Mouse (Mus musculus) ES-E14 (cell line): ENCODE results near the gene Apeh. TPM values are rescaled to one million over a fixed set of nuclear protein-coding genes. Genes with fewer than 3 reads are reported as not detected.

ENCODE experiments used
- DNase-seq: peaks from one replicate; pipeline ENCODE4 v3.0.0-alpha.2; 2013; ENCODE audit warnings: low read depth, low spot score
- H3K27ac ChIP-seq: 2 replicates; pipeline ENCODE4 v1.5.1; 2012; ENCODE audit warnings: low read depth, mild to moderate bottlenecking, low read length, moderate library complexity, mixed read lengths; ENCODE audit not compliant: poor library complexity, insufficient read depth, severe bottlenecking
- H3K36me3 ChIP-seq: 2 replicates; pipeline ENCODE4 v1.6.1; 2012; ENCODE audit warnings: mild to moderate bottlenecking, low read length, moderate library complexity, mixed read lengths; ENCODE audit not compliant: control insufficient read depth, poor library complexity, insufficient read depth, severe bottlenecking
- H3K4me1 ChIP-seq, 2 experiments: fragments of 150-350 bp in 1 of 2; sonication (generic) in 1 of 2; 2 replicates each; pipeline ENCODE4 v1.6.1; 2012; ENCODE audit warnings: low read length in 2 of 2, mild to moderate bottlenecking in 1 of 2, mixed read lengths in 1 of 2; ENCODE audit not compliant: control insufficient read depth in 2 of 2, insufficient read depth in 2 of 2, poor library complexity in 1 of 2
- H3K4me3 ChIP-seq, 2 experiments: fragments of 150-350 bp in 1 of 2; sonication (generic) in 1 of 2; 2 replicates each; pipeline ENCODE4 v1.5.1; 2012; ENCODE audit warnings: low read length in 2 of 2, low read depth in 1 of 2, mild to moderate bottlenecking in 1 of 2, mixed read lengths in 1 of 2; ENCODE audit not compliant: insufficient read depth in 1 of 2, poor library complexity in 1 of 2, severe bottlenecking in 1 of 2
- H3K9ac ChIP-seq: 2 replicates; pipeline ENCODE4 v1.6.1; 2012; ENCODE audit warnings: low read depth, mild to moderate bottlenecking, low read length, mixed read lengths; ENCODE audit not compliant: poor library complexity, insufficient read depth, severe bottlenecking
- H3K9me3 ChIP-seq: fragments of 150-350 bp; sonication (generic); 2 replicates; pipeline ENCODE4 v1.6.1; 2012; ENCODE audit warnings: low read depth, mild to moderate bottlenecking, low read length; ENCODE audit not compliant: control insufficient read depth, insufficient read depth
- CHD2 ChIP-seq: IDR thresholded peaks from 2 replicates; pipeline ENCODE4 v1.6.1; 2014; ENCODE audit warnings: mild to moderate bottlenecking, low read depth, low read length, inconsistent platforms
- HCFC1 ChIP-seq: IDR thresholded peaks from 2 replicates; pipeline ENCODE4 v1.6.1; 2012; ENCODE audit warnings: low read length, inconsistent platforms, borderline replicate concordance; ENCODE audit not compliant: insufficient read depth
- MAFK ChIP-seq: IDR thresholded peaks from 2 replicates; pipeline ENCODE4 v1.6.1; 2014; ENCODE audit warnings: mild to moderate bottlenecking, low read depth, low read length, inconsistent platforms; ENCODE audit not compliant: insufficient read depth
- ZC3H11A ChIP-seq: IDR thresholded peaks from 2 replicates; pipeline ENCODE4 v1.6.1; 2012; ENCODE audit warnings: low read depth, mild to moderate bottlenecking, inconsistent platforms, low read length, borderline replicate concordance
- ZNF384 ChIP-seq: IDR thresholded peaks from 2 replicates; pipeline ENCODE4 v1.6.1; 2012; ENCODE audit warnings: low read depth, low read length, inconsistent platforms
- in situ Hi-C, 2 experiments: fragments of 600-800 bp; cut with MboI; formaldehyde crosslinking; loops; one replicate each; pipeline ENCODE4 v1.15.1; 2025; ENCODE audit warnings: low sequenced_read_pairs in 2 of 2, inconsistent platforms in 1 of 2; ENCODE audit not compliant: unreplicated experiment in 2 of 2
- total RNA-seq: library from RNA; depleted of rRNA; stranded (reverse); fragments of 300-350 nt; gene quantifications from 2 replicates; pipeline ENCODE4 v1.2.3, GENCODE M21; 2012

The Apeh gene
- total RNA-seq, 1 experiment = 37.3 TPM

- TF ChIP-seq ZC3H11A (no peak), ZNF384 (no peak), HCFC1 (no peak), MAFK (no peak), CHD2 (no peak)
- 0 out of 2 replicates have a peak overlapping the region, but pooled peaks have one; percentile 22 for H3K9ac ChIP-seq
- no peak for DNase-seq
- H3K9me3 ChIP-seq = no peaks in the 10 kb centered on the region
- peaks cover 24% of the 10 kb centered on the region; the same call in 1 of the 2 replicates for H3K36me3 ChIP-seq
- in situ Hi-C loops = no loop called here
- no peak overlapping the region for H3K27ac ChIP-seq
- peak overlapping the region; percentile 12 to 58; a peak in 2 of 4 replicates for H3K4me3 ChIP-seq
- H3K4me1 ChIP-seq = peaks cover 0 to 13% of the 10 kb centered on the region in 2 experiments; a peak in 3 of 4 replicates
Observed at GRCm38 (mm10) chr9:108054331-108055040, 39.9 kb downstream of the Apeh start.

- no peak for DNase-seq
- Histone ChIP-seq H3K27ac (no peak overlapping the region), H3K4me1 (peaks cover 0 to 13% of the 10 kb centered on the region in 2 experiments; a peak in 3 of 4 replicates), H3K36me3 (peaks cover 24% of the 10 kb centered on the region; the same call in 1 of the 2 replicates), H3K9me3 (no peaks in the 10 kb centered on the region), H3K9ac (no peak overlapping the region; the same call in 1 of the 2 replicates), H3K4me3 (peak overlapping the region; percentile 12 to 58; a peak in 3 of 4 replicates)
- in situ Hi-C loops = no loop called here
- no peak for TF ChIP-seq ZNF384
Observed at GRCm38 (mm10) chr9:108053665-108054225, 40.7 kb downstream of the Apeh start.

- H3K9ac ChIP-seq = no peak within 1 kb of the TSS; the same call in 1 of the 2 replicates
- peaks cover 21% of the 10 kb centered on the region; the same call in 1 of the 2 replicates for H3K36me3 ChIP-seq
- no peaks in the 10 kb centered on the region for H3K9me3 ChIP-seq
- peaks cover 0 to 14% of the 10 kb centered on the region in 2 experiments; a peak in 3 of 4 replicates for H3K4me1 ChIP-seq
- in situ Hi-C loops = no loop called here
- no peak within 1 kb of the TSS for H3K27ac ChIP-seq
- peak; percentile 96 for DNase-seq
- H3K4me3 ChIP-seq = peak within 1 kb of the TSS; percentile 12 to 58; a peak in 3 of 4 replicates
- TF ChIP-seq ZC3H11A (peak; percentile 47; the same call in 1 of the 2 replicates), CHD2 (no peak), MAFK (no peak), ZNF384 (no peak)
Observed at GRCm38 (mm10) chr9:108052885-108053664, 41.3 kb downstream of the Apeh start, which contains the start of gene Amigo3. Gene Amigo3 (plus strand): TSS chr9:108053159.

GRCm38 (mm10) chr9:108052411-108052810 is 42.0 kb downstream of the Apeh start:
- H3K36me3 ChIP-seq = peaks cover 21% of the 10 kb centered on the region; the same call in 1 of the 2 replicates
- TF ChIP-seq HCFC1 (no peak), MAFK (no peak), CHD2 (no peak), ZC3H11A (no peak), ZNF384 (no peak)
- H3K27ac ChIP-seq = no peak overlapping the region
- no peaks in the 10 kb centered on the region for H3K9me3 ChIP-seq
- DNase-seq = no peak
- no peak overlapping the region for H3K9ac ChIP-seq
- no peak overlapping the region for H3K4me3 ChIP-seq
- H3K4me1 ChIP-seq = peaks cover 0 to 20% of the 10 kb centered on the region in 2 experiments; a peak in 3 of 4 replicates
- in situ Hi-C loops = no loop called here
